Mouse (Mus musculus) hindlimb bud, embryonic 11.5 days (tissue): Measurements from ENCODE around the gene Thap4.

Experiments used
- DNase-seq: peaks from one replicate; pipeline ENCODE4 v3.0.0-alpha.2; 2012; ENCODE audit warnings: low read depth, low spot score; ENCODE audit errors: extremely low spot score

Gene Thap4

GRCm38 (mm10) chr1:93746179-93746578 is 8.5 kb downstream of the Thap4 start:
- DNase-seq, result no peak

GRCm38 (mm10) chr1:93742910-93743309 is 11.8 kb downstream of the Thap4 start:
- no peak for DNase-seq

- no peak for DNase-seq
Observed at GRCm38 (mm10) chr1:93741987-93742386, 12.7 kb downstream of the Thap4 start.

- no peak for DNase-seq
Observed at GRCm38 (mm10) chr1:93740671-93741070, 14.0 kb downstream of the Thap4 start.

GRCm38 (mm10) chr1:93737711-93738110 is 17.0 kb downstream of the Thap4 start:
- DNase-seq, result no peak

- no peak for DNase-seq
Observed at GRCm38 (mm10) chr1:93735859-93736258, 18.8 kb downstream of the Thap4 start.

- no peak for DNase-seq
Observed at GRCm38 (mm10) chr1:93731880-93732281, 22.8 kb downstream of the Thap4 start.

GRCm38 (mm10) chr1:93731103-93731502 is 23.6 kb downstream of the Thap4 start:
- no peak for DNase-seq

- DNase-seq, result no peak
Observed at GRCm38 (mm10) chr1:93726974-93727373, 27.7 kb downstream of the Thap4 start.

- DNase-seq, result no peak
Observed at GRCm38 (mm10) chr1:93726116-93726515, 28.5 kb downstream of the Thap4 start.

GRCm38 (mm10) chr1:93725665-93726064 is 29.0 kb downstream of the Thap4 start:
- no peak for DNase-seq

GRCm38 (mm10) chr1:93724623-93725022 is 30.0 kb downstream of the Thap4 start:
- no peak for DNase-seq

GRCm38 (mm10) chr1:93721557-93721956 is 33.1 kb downstream of the Thap4 start:
- DNase-seq, result no peak

GRCm38 (mm10) chr1:93716166-93716565 is 38.5 kb downstream of the Thap4 start:
- DNase-seq, result no peak

- no peak for DNase-seq
Observed at GRCm38 (mm10) chr1:93705389-93705788, 49.3 kb downstream of the Thap4 start.

GRCm38 (mm10) chr1:93704341-93704740 is 50.3 kb downstream of the Thap4 start:
- DNase-seq, result no peak

GRCm38 (mm10) chr1:93703472-93704048 is 51.1 kb downstream of the Thap4 start:
- no peak for DNase-seq

GRCm38 (mm10) chr1:93702106-93702505 is 52.6 kb downstream of the Thap4 start:
- DNase-seq, result no peak

GRCm38 (mm10) chr1:93699159-93699558 is 55.5 kb downstream of the Thap4 start:
- no peak for DNase-seq

GRCm38 (mm10) chr1:93697317-93697716 is 57.3 kb downstream of the Thap4 start:
- no peak for DNase-seq

- DNase-seq, result no peak
Observed at GRCm38 (mm10) chr1:93694966-93695365, 59.7 kb downstream of the Thap4 start.

- no peak for DNase-seq
Observed at GRCm38 (mm10) chr1:93693943-93694342, 60.7 kb downstream of the Thap4 start.

GRCm38 (mm10) chr1:93693502-93693901 is 61.2 kb downstream of the Thap4 start:
- no peak for DNase-seq
